Mouse (Mus musculus) lung, adult 2 months (tissue): ENCODE measurements around the gene Nkx2-5.

Experiments
- CTCF ChIP-seq: fragments of 200-500 bp; IDR thresholded peaks from 2 replicates; pipeline ENCODE4 v1.5.1; 2011; ENCODE audit warnings: mild to moderate bottlenecking, low read length, control low read depth; ENCODE audit not compliant: insufficient read depth
- POLR2A ChIP-seq: fragments of 200-500 bp; IDR thresholded peaks from 2 replicates; pipeline ENCODE4 v1.6.1; 2011; ENCODE audit warnings: low read depth, mild to moderate bottlenecking, control low read depth, low read length, borderline replicate concordance; ENCODE audit errors: extremely low read depth

GRCm38 (mm10) chr17:26813497-26813896, 31.3 kb downstream of the Nkx2-5 start:
- no peak for TF ChIP-seq CTCF
- TF ChIP-seq POLR2A = no peak
